Mouse (Mus musculus) olfactory bulb, adult 2 months (tissue): ENCODE results near the gene Polr1d.

Experiments used
- CTCF ChIP-seq: fragments of 200-500 bp; IDR thresholded peaks from 2 replicates; pipeline ENCODE4 v1.5.1; 2012; ENCODE audit warnings: low read depth, mild to moderate bottlenecking, low read length, moderate library complexity; ENCODE audit not compliant: insufficient read depth
- POLR2A ChIP-seq: fragments of 200-500 bp; IDR thresholded peaks from 2 replicates; pipeline ENCODE4 v1.6.1; 2012; ENCODE audit warnings: mild to moderate bottlenecking, low read depth, low read length, moderate library complexity; ENCODE audit not compliant: insufficient read depth

GRCm38 (mm10) chr5:147077305-147078034 is 620 bp downstream of the Polr1d start:
- TF ChIP-seq POLR2A = no peak; the same call in 1 of the 2 replicates
- no peak for TF ChIP-seq CTCF
